Mouse (Mus musculus): Measurements from ENCODE around the gene Upf2. TPM values are rescaled to one million over a fixed set of nuclear protein-coding genes. Genes with fewer than 3 reads are reported as not detected.

Upf2 gene
- polyA plus RNA-seq (2012; rRNA removed) = 0.57 and 1.2 TPM in 2 replicates

DNA sequence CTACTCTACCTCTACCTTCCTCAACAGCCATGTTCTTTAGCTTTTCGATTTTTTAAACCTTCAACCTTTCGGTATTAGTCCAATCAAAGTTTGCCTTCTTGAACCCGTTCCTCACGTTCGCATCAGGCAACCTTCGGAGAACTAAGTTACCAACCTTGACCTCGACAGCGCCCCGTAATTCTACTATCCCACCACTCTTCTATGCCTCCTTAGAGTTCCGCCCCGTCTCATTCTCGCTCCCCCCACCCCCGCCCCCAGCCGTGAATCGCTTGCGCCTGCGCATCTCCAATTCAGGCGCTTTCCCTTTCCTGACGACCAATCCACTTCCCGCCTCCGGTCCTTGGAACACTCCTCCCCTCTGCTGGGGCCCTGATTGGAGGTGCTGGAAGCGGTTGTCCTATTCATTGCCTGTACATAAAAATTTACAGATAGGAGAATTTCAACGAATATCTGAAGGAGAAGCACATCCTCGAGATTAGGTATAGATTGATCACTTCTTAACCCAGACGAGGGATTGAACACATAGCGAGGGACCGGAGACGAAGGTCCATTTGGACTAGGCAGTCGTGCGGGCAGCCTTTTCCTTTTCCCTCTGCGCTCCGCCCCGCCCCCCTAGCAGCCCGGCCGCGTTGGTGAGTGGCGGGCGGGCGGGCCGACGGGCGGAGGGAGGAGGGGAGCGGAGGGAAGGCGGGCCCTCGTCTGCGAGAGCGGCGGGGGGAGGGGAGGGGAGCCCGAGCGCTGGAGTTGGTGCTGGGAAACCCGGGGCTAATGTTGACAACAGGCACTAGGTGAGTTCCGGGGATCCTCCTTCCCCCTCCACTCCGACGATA lies at the start of gene Upf2:
Upf2 (plus strand) TSS at position 704 of the 830 bp plus-strand sequence.
- Histone ChIP-seq H3K36me3 (ENCODE audit: control insufficient read depth, insufficient read depth, low read length) (no peaks in the 10 kb centered on the region), H3K27ac (ENCODE audit: insufficient read depth, low read depth, low read length) (peak within 1 kb of the TSS; percentile 87), H3K27me3 (ENCODE audit: control insufficient read depth, insufficient read depth, low read length) (no peaks in the 10 kb centered on the region), H3K4me1 (ENCODE audit: control insufficient read depth, insufficient read depth, insufficient read length, low read length) (peaks cover 5% of the 10 kb centered on the region; the same call in 1 of the 2 replicates), H3K4me3 (ENCODE audit: low read depth, low read length) (peak within 1 kb of the TSS; percentile 82)
- no peak for TF ChIP-seq CTCF (IDR thresholded peaks at IDR 0.05; ENCODE audit: extremely low read depth, insufficient read length, insufficient replicate concordance, low read depth, low read length)
- peak; percentile 55; the same call in 1 of the 2 replicates for TF ChIP-seq POLR2A (IDR thresholded peaks at IDR 0.05; ENCODE audit: low read depth, low read length)
- under 1% methylated on average over 43 of the region's 54 CpGs for WGBS

DNA sequence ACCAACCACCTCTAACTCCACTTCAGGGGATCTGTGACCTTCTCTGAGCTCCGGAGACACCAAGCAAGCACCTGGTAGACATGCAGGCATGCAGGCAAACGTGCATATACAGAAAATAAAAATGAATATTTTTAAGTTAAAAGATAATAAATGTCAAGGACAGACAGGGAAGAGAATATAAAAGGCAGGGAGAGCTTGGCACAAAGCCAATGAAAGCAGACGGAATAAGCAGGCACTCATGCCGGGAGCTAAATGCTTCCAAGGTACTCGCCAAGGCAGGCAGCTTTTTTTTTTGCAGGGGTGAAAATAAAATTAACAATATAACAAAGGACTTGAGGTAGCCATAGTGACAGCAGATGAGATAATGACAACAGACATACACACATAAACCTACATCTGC lies 45.2 kb upstream of the Upf2 start:
- WGBS = 27% methylated on average over 5 of the region's 5 CpGs
- H3K36me3 ChIP-seq (ENCODE audit: control insufficient read depth, insufficient read depth, low read length) = no peaks in the 10 kb centered on the region
- no peaks in the 10 kb centered on the region for H3K27me3 ChIP-seq (ENCODE audit: control insufficient read depth, insufficient read depth, low read length)
- H3K4me3 ChIP-seq (ENCODE audit: low read depth, low read length) = no peak overlapping the region
- H3K27ac ChIP-seq (ENCODE audit: insufficient read depth, low read depth, low read length) = no peak overlapping the region
- no peaks in the 10 kb centered on the region for H3K4me1 ChIP-seq (ENCODE audit: control insufficient read depth, insufficient read depth, insufficient read length, low read length)
- TF ChIP-seq CTCF (IDR thresholded peaks at IDR 0.05; ENCODE audit: extremely low read depth, insufficient read length, insufficient replicate concordance, low read depth, low read length) = no peak
- TF ChIP-seq POLR2A (IDR thresholded peaks at IDR 0.05; ENCODE audit: low read depth, low read length) = no peak

DNA sequence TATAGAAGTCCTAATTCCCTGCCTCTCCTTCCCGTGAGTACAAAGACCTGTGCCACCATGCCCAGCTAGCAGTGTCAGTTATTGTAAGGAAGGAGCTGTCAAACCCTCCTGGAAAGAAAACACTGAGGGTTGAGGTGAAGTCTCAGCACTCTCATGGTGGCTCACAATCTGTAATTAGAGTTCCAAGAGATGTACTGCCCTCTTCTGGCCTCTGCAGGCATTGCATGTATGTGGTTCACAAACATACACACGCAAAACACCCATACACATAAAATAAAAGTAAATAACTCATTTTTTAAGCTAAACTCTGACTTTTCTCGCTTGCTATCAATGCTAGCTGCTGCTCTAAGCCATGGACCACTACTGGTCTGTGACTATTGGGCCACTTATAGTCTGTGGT lies 44.6 kb upstream of the Upf2 start:
- TF ChIP-seq POLR2A (IDR thresholded peaks at IDR 0.05; ENCODE audit: low read depth, low read length) (no peak), CTCF (IDR thresholded peaks at IDR 0.05; ENCODE audit: extremely low read depth, insufficient read length, insufficient replicate concordance, low read depth, low read length) (peak; percentile 16; the same call in 1 of the 2 replicates)
- WGBS = 57% methylated on average over 3 of the region's 3 CpGs

DNA sequence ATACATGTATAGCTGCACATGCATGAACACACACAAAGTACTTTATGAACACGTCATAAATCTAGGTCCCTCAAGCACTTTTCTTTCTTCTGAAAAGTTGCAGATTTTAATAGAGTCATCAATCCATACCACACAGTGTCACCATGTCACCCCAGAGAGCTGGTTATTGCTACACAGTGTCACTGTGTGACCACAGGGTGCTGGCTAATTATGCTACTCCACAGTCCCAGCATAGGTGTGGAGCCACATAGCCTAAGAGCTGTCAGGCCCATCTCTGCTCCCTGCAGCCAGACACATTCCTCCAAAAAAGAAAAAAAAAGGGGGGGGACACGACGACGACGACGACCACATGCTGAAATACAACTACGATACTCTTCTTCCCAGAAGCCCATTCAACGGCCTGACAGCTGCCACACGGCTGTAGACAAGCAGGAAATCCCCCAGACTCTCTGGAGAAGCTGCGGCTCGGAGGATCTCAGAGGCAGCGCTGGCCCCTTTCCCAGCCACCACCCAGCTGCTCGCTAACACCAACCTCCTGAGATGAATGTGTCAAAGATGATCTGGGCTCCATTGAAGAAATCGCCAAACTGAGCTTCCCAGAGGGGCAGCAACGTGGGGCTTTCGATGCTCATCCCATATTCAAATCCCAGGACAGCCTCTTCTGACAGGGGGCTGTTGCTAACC lies 39.8 kb upstream of the Upf2 start:
- Histone ChIP-seq H3K27ac (ENCODE audit: insufficient read depth, low read depth, low read length) (no peak overlapping the region), H3K36me3 (ENCODE audit: control insufficient read depth, insufficient read depth, low read length) (no peaks in the 10 kb centered on the region), H3K27me3 (ENCODE audit: control insufficient read depth, insufficient read depth, low read length) (no peaks in the 10 kb centered on the region), H3K4me3 (ENCODE audit: low read depth, low read length) (no peak overlapping the region), H3K4me1 (ENCODE audit: control insufficient read depth, insufficient read depth, insufficient read length, low read length) (no peaks in the 10 kb centered on the region)
- TF ChIP-seq CTCF (IDR thresholded peaks at IDR 0.05; ENCODE audit: extremely low read depth, insufficient read length, insufficient replicate concordance, low read depth, low read length) = no peak
- no peak for TF ChIP-seq POLR2A (IDR thresholded peaks at IDR 0.05; ENCODE audit: low read depth, low read length)
- 79% methylated on average over 16 of the region's 16 CpGs for WGBS

More for the DNA sequence above, 44.6 kb upstream of the Upf2 start:
- Histone ChIP-seq H3K4me3 (ENCODE audit: low read depth, low read length) (no peak overlapping the region), H3K27me3 (ENCODE audit: control insufficient read depth, insufficient read depth, low read length) (no peaks in the 10 kb centered on the region), H3K27ac (ENCODE audit: insufficient read depth, low read depth, low read length) (no peak overlapping the region), H3K4me1 (ENCODE audit: control insufficient read depth, insufficient read depth, insufficient read length, low read length) (no peaks in the 10 kb centered on the region), H3K36me3 (ENCODE audit: control insufficient read depth, insufficient read depth, low read length) (no peaks in the 10 kb centered on the region)

DNA sequence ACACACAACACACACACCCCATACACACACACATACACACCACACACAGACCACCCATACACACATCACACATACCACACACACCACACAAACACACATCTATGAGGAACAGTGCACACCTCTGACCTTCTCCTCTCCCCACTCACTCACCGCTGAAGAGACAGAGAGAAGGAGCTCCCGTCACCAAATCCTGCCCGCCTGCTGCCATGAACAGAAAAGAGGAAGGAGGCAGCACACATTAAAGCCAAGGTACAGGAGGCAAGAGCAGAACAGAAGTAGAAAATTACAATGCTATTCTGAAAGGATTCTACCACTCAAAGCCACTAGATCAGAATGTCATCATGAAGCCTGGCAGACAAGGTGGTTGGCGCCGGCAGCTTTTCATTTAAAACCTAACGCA lies 28.4 kb upstream of the Upf2 start:
- H3K4me1 ChIP-seq (ENCODE audit: control insufficient read depth, insufficient read depth, insufficient read length, low read length) = no peaks in the 10 kb centered on the region; the same call in 1 of the 2 replicates
- no peaks in the 10 kb centered on the region for H3K27me3 ChIP-seq (ENCODE audit: control insufficient read depth, insufficient read depth, low read length)
- no peak overlapping the region for H3K4me3 ChIP-seq (ENCODE audit: low read depth, low read length)
- no peaks in the 10 kb centered on the region for H3K36me3 ChIP-seq (ENCODE audit: control insufficient read depth, insufficient read depth, low read length)
- WGBS = 89% methylated on average over 6 of the region's 6 CpGs
- no peak for TF ChIP-seq CTCF (IDR thresholded peaks at IDR 0.05; ENCODE audit: extremely low read depth, insufficient read length, insufficient replicate concordance, low read depth, low read length)
- TF ChIP-seq POLR2A (IDR thresholded peaks at IDR 0.05; ENCODE audit: low read depth, low read length) = no peak
- H3K27ac ChIP-seq (ENCODE audit: insufficient read depth, low read depth, low read length) = no peak overlapping the region

DNA sequence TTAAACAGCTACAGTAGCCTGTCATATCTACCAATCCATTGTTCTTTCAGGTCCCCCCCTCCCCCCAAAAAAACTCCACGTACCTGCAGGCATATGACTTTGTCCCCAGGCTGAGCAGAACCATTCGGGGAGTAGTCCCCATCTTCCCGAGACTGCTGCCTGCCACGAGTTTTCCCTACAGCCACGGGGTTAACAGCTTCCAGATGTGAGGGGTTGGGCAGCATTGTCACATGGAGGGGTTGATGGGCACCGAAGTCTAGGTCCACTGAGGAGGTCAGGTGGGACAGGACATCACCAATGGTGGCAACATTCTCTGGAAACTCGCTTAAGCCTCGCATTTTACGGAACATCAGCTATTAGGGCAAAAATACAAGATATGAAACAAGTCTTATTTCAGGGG lies 27.5 kb upstream of the Upf2 start:
- H3K27me3 ChIP-seq (ENCODE audit: control insufficient read depth, insufficient read depth, low read length) = no peaks in the 10 kb centered on the region
- H3K4me3 ChIP-seq (ENCODE audit: low read depth, low read length) = no peak overlapping the region
- H3K36me3 ChIP-seq (ENCODE audit: control insufficient read depth, insufficient read depth, low read length) = no peaks in the 10 kb centered on the region
- no peak overlapping the region for H3K27ac ChIP-seq (ENCODE audit: insufficient read depth, low read depth, low read length)
- TF ChIP-seq CTCF (IDR thresholded peaks at IDR 0.05; ENCODE audit: extremely low read depth, insufficient read length, insufficient replicate concordance, low read depth, low read length) = no peak
- TF ChIP-seq POLR2A (IDR thresholded peaks at IDR 0.05; ENCODE audit: low read depth, low read length) = no peak
- H3K4me1 ChIP-seq (ENCODE audit: control insufficient read depth, insufficient read depth, insufficient read length, low read length) = no peaks in the 10 kb centered on the region; the same call in 1 of the 2 replicates
- 84% methylated on average over 9 of the region's 9 CpGs for WGBS

DNA sequence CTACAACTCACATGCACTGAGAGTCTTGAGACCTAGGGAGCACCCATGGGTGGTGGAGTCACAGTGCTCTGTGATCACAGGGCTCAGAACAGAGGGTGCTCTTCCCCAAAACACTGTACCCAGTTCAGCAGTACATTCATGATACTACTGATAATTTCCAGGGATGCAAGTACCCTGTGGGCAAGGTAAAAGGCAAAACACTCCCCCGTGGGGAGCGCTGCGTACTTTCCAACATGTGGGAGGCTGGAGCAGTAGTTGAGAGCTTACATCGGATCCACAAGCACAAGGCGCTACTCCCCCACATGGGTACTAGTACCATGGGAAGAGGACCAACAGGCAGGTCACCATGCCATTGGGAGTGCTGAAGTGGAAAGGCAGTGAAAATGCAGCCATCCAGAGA lies 23.8 kb upstream of the Upf2 start:
- no peak overlapping the region for H3K4me3 ChIP-seq (ENCODE audit: low read depth, low read length)
- H3K27me3 ChIP-seq (ENCODE audit: control insufficient read depth, insufficient read depth, low read length) = no peaks in the 10 kb centered on the region
- TF ChIP-seq CTCF (IDR thresholded peaks at IDR 0.05; ENCODE audit: extremely low read depth, insufficient read length, insufficient replicate concordance, low read depth, low read length) = no peak
- TF ChIP-seq POLR2A (IDR thresholded peaks at IDR 0.05; ENCODE audit: low read depth, low read length) = no peak
- no peaks in the 10 kb centered on the region for H3K36me3 ChIP-seq (ENCODE audit: control insufficient read depth, insufficient read depth, low read length)
- H3K27ac ChIP-seq (ENCODE audit: insufficient read depth, low read depth, low read length) = no peak overlapping the region
- no peaks in the 10 kb centered on the region; the same call in 1 of the 2 replicates for H3K4me1 ChIP-seq (ENCODE audit: control insufficient read depth, insufficient read depth, insufficient read length, low read length)
- WGBS = 99% methylated on average over 5 of the region's 5 CpGs

All from small intestine, adult 2 months (tissue).